Mouse (Mus musculus): ENCODE data around the gene Lrrc9.

- no peak for TF ChIP-seq CTCF (IDR thresholded peaks at IDR 0.05; ENCODE audit: control insufficient read depth, insufficient read depth, insufficient read length)
- no peak for TF ChIP-seq FOSL1 (IDR thresholded peaks at IDR 0.05; ENCODE audit: insufficient read depth, low read length, poor library complexity, severe bottlenecking)
- TF ChIP-seq MYOG (IDR thresholded peaks at IDR 0.05; ENCODE audit: control insufficient read depth, extremely low read depth, insufficient read length): no peak
These were observed 45.8 kb downstream of the Lrrc9 start for GRCm38 (mm10) chr12:72487498-72487897.
